Mouse (Mus musculus): ENCODE data around the gene She. TPM values are rescaled to one million over a fixed set of nuclear protein-coding genes. Genes with fewer than 3 reads are reported as not detected.
"Not testable (repeated sequence)": the region's sequence is repeated elsewhere in the genome, so short reads cannot be mapped to it uniquely, and the experiment has no call there.

She gene
- total RNA-seq, 2 experiments from 2014 or later, result 14.9 to 17.5 TPM

DNA sequence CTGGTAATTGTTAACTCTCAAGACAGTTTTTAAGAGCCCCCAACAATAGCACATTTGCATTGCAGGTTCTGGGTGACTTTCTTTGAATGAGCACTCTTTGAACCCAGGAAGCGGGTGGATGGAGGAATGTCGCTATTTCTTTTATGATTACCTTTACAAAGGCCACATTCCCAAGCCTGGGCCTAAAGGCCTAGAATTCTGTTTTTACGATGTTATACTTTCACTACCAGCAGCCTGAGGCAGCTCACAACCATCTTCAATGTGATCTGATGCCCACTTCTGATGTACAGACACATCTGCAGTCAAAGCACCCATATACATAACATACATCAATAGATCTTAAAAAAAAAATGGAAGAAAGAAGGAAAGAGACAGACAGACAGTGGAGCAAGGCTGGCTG, 32.1 kb downstream of the She start:
- DNase-seq, result not testable (repeated sequence)

DNA sequence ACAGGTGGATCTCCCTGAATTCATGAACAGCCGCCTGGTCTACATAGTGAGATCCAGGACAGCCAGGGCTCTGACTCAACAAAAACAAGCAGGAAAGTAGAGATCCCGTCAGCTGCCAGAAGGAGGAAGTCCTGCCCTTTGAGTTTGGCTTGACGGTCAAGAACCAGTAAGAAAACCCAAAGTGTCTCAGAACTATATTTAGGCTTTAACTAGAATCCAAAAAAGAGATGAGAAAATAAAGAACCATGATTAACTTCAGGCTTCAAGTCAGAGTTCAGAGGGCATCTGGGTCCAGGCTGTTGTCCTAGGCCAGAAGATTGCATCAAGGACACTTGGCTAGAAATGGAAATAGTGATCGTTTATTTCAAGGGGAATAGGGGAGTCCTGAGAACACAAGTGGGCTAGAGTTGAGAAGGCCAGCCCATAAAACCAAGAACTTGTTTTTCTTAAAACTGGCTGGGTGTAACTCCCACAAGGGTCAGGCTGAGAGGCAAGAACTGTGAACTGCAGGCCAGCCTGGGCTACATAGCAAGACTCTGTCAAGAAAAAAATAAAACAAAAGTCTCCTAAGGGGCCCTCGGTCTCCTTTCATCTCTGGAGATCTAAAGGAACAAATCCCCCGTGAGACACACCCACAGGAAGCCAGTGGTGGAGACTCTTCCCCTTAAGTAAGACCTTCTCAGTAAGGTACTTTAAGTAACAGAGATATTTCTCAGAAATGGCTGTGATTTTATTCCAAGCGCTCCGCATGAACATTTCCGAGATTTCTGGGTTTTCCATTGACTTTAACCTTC, 32.7 kb downstream of the She start:
- peak; percentile 46 for DNase-seq

DNA sequence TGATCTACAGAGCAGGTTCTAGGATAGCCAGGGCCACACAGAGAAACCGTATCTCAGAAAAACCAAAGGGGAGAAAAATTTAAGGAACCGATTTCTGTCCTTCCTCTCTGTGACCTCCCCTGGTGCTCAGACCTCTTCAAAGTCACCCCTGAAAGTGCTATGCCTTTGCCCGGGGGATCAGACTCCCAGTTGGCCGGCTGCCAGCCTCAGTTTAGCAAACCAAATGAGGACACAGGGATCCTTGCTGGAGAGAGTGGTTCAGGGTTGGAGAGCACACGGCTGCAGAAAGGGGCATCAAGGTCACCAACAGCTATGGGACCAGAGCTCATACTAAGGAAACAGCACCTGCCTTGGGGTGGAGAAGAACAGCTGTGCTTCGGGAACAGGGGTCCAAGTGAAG, 33.9 kb downstream of the She start:
- no peak for DNase-seq

DNA sequence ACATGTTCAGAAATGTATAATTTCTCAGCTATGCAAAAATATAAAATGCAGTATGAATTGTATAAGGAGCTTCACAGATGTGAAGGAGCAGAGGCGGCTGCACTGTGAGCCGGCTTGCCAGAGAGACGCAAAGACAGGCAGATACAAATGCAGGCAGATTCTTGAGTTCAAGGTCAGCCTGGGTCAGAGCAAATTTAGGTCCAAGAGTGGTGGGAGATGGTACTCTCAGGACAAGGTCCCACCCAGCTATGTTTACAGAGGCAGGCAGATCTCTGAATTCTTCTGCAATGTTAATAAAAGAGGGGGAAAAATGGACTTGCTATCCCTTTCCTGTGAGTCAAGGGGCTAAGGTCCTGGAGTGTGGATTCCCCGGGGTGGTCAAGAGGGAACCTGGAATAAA, 34.6 kb downstream of the She start:
- DNase-seq, result no peak

DNA sequence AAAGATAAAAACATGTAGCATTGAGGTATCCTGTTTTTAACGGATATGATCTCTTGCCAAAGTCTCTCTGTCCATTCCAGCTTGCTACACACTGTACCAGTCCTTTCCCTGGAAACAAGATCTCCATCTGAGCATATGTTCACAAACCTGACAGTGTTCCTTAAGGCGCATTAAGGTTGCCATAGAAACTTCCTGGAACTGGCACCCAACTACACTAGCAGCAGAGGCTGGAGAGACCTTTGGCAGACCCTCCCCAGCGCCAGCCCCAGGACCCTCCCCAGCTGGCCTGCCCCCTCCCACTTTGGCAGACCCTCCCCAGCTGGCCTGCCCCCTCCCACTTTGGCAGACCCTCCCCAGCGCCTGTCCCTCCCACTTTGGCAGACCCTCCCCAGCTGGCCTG, 36.5 kb downstream of the She start:
- no peak for DNase-seq

DNA sequence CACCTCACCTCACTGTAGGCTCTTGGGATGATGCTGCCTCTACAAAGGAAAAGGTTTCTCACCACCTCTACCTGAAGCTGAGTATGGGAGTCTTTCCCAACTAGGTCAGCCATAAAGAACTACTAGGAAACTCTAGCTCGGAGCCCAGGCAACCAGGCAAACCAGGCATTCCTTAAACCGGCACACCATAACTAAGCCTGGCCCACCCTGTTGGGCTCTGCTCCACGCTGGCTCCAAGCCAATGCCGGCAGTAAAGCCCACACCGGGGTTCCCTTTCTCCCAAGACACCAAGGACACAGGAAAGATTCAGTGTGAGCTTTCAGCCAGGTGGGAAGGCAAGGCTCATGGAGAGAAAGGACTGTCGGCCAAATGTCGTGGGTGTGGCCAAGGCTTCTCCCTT, 37.2 kb downstream of the She start:
- DNase-seq, result no peak

DNA sequence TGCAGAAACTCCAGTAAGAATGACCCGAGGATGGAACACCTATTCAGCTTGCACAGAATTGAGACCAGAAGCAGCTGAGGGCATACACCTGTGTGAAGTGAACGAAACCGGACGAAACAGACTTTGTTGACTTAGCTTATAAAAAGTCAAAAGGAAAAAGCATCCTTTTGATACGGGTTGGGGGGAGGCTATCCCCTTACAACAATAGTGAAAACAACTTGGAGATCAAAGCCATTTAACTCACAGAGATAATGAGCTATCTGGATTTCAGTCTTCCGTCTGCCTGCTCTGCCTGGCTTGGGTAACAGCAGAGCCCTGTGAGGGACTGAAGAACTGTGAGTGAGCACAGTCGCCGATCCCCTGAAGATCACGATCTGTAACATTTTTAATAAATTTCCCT, 37.8 kb downstream of the She start:
- DNase-seq, result no peak

DNA sequence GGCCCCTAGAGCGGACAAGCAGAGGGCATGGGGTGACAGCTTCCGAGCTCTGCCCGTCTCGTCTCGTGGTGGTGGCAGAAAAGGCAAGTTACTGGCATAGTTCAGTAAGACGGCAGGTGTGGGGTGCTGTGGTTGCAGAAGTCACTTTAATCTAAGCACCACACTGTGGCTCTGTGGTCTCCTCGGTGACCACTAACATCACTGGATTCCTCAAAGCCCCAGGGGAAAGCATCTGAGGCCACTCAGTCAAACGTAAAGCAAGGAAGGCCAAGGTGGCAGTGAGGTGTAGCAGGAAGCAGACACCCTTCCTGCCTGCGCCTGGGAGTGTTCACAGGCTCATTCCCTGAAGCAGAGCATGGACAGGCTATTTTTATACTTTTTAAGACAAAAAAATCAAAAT, 38.4 kb downstream of the She start:
- DNase-seq, result no peak

DNA sequence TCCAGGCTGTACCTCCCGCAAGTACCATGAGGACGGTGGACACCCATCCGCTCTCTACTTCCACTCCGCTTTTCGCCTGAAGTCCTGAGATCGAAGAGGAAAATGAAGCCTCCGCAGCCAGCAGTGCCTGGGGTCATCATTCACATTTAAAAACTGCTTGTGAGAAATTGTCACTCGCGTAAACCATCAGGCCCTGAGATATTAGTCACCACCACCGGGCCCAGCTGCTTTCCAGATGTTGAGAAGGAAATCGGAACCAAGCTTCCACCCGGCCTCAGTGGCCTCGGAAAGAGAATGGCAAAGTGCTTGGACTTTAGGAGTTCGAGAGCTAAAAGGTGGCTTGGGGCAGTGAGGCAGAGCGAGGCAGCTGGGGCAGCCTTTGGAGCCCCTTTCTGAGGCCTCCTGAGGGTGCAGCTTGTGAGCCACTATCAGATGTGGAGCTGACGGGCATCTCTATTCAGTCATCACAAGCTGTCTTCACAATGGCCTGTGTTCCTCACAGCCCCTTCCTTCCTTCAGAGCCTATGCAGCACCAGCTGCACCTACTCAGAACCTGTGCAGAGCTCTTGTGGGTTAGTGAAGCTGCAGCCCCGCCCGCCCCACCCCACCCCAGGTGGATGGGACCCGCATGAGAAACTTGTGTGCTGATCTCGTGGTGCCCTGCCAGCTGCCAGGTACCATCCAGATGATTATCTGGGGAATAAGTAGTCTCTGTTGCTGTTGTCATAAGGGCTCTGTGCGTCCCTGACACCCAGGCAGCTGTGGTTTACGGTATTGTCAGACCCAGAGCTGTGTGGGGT, 39.5 kb downstream of the She start:
- no peak for DNase-seq

DNA sequence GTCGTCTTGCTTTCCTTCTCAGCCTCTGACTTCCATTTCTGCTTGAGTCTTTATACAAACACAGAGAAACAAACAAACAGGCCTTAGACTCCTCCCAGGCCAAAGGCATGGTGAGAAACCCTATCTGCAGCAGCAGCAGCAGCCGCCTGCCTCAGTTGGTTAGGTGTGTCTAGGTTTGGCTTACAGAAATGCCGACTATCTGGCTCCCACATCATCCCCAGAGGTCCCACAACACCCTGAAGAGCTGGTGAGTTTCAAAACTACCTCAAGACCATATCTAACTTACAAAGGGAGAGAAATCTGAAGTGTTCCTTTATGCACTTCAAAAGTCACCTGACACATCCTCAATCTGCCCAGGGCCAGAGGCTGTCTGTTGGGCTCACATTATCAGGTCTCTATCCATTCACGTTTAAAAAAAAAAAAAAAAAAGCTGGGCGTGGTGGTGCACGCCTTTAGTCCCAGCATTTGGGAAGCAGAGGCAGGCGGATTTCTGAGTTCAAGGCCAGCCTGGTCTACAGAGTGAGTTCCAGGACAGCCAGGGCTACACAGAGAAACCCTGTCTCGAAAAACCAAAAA, 40.3 kb downstream of the She start:
- DNase-seq, result no peak

DNA sequence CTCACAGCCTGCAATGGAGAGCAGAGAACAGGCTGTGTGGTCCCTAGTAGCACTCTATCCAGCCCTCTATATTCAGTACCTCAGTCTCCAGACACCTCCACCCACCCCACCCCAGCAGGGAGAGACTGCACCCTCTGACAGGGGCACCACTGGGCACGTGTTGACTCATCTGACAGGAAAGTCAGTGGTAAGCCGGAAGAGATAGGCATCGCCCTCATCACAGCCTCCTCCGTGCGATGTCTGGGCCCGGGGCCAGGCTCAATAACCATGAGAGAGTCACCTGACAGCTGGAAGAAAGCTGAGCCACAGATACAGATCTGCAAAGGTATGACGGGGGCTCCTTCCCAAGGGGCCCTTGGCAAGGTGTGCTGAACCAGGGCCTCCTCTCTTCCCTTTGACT, 41.0 kb downstream of the She start:
- no peak for DNase-seq

DNA sequence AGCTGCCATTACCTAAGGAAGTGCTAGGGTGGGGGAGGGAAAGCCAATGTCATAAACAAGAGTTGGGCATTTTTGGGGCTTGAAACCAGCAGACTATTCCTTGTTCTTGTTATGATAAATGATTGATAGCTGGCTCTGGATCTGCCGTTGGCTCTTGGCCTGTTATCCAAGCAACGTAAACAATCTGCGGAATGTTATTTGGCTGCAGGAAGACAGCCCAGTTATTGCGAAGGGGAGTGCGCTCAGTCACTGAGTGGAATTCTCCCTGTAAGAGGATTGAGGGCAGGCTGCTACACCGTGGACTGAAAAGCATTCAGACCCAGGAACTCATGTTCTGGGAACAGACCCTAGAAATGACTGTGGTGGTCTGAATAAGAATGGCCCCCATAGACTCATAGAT, 41.5 kb downstream of the She start:
- DNase-seq, result no peak

DNA sequence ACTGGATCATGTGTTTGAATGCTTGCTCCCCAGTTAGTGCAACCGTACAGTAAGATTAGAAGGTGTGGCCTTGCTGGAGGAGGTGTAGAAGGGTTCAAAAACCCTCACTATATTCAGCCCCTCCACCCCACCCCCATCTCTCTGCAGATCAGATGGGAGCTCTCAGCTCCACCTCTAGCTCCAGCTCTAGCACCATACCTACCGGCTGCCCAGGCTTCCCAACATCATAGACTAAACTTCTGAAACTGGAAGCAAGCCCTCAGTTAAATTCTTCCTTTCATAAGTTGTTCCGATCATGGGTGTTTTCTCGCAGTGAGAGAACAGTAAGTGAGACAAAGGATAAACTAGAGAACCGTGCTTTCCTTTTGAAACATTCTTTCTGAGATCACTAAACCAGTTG, 42.9 kb downstream of the She start:
- no peak for DNase-seq

DNA sequence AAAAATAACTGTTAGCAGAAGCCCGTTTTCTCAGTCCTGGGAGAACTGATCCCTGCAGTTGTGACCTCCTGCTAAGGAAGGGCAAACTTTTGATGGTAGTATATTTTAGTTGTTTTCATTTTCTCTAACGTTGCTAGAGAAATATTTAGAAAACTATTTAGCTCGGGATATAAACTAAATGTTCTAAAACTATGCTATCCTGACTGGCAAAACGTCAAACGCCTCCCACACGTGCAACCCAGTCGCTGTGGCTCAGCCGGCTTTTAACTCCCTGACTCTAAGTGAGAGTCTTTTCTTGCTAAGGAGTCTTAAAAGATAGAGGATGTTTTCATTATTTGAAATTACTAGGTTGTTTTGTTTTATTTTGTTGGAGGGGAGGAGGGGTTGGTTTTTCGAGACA, 43.9 kb downstream of the She start:
- no peak for DNase-seq

DNA sequence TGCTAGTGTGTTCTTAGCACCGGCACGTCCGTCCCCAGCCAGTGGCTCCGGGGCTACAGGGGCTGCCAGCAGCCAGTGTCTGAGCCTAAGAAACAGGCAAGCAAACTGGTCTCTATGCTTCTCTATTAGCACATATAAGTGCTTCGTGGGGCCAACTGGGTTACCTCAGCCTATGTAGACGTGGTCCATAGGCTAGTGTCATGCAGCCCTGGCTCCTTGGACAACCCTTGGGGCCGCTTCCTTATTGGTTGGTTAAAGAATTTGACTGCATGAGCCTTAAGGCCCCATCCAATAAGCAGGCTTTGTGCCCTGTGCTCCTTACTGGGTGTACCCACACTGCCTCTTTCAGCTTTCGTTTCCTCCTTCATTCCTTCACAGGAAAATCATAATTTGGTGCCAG, 44.6 kb downstream of the She start:
- no peak for DNase-seq

DNA sequence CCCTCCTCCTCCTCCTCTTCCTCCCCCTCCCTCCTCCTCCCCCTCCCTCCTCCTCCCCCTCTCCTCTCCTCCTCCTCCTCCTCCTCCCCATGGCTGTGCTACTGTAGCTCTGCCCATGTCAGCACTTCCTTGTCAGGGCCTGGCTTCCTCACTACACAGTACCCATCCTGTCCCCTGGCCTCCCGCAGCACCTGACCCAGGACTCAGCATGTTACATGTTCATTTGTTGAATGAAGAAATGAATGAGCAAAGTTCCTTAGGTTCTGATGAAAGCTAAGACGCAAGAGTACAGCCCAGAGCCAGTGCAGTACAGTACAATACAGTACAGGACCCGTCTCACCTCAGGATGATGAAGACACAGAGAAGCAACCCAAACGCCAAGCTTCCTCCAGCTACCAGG, 45.3 kb downstream of the She start:
- no peak for DNase-seq

DNA sequence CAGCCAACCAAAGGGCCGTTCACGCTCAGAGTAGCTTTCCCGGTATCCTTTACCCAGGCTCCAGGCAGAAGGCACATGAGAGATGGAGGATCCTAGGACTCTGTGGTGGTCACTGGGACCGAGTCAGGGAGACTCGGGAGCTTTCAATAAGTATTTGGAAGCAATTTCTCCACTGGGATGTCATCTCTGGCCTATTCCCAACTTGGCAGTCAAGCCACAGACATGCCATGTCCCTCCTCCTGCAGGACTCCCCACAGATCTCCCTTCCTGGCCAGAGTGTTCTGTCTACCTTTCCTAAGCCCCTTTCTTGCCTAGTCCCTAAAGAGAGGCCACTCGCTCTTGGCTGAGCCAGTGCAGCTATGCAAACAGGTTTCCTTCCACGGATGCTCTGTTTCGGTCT, 46.0 kb downstream of the She start:
- no peak for DNase-seq

DNA sequence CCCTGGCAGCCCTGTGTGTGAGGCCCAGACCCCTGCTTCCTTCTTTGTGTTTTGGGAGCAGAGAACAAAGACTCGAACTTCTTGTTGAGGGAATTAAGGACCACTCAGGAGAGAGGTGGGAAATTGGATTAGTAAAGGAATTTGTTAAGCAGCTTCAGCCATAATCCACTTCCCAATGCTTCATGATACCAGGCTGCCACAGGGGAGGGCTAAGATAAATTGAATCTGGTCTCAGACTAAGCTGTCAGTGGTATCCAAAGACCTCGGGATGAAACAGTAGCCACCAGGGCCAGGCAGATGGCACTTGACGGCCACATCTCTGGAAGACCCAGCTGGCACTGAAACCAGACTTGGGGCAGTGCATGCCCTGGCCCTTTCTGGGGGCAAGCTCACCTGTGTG, 47.3 kb downstream of the She start:
- DNase-seq, result no peak

DNA sequence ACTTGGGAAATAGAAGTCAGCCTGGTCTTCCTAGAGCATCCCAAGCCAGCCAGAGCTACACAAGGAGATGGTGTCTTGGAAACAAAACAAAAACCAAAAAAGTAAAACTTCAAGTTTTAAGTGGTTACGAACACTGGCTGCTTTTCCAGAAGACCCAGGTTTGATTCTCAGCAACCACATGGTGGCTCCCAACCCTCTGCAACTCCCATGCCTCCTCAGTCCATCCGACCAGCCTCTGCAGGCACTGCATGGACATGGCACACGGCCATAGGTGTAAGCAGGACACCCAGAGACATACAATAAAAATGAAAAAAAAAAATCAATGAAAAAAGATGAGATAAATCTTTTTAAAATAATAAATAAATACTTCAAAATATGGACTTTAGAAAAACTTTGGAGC, 48.2 kb downstream of the She start:
- DNase-seq, result no peak

DNA sequence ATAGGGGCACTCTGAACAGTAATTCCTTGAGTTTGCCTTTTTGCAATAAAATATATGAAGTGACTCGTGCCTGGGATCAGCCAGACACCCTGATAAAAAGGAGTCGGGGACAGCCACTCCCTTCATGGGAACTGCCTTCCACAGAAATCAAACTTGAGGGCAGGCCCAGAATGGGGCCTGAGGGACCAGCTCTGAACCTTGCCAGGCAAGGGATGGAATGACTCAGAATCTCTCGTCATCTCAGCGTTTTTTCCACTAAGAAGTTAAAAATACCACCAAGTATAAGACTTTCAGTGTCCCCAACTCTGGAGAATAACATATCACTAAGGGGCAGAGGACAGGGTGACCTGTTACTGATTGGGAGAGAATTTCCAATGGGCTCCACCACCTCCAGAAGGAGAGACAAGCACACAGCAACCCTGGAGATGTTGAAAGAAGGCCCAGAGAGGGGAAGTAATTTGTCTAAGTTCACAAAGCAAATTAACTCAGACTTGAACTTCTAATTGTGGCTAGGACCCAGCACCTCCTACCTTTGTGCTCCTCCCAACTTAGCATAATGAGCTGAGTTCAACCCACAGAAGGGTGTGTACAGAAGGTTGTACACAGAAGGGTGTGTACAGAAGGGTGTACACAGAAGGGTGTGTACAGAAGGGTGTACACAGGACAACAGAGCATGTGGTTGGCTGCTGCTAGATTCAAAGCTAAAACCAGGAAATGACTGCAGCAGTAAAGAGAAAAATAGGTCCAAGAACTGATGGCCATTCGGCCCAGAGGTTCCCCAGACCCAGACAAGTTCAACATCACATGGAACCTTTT, 49.1 kb downstream of the She start:
- DNase-seq, result no peak

DNA sequence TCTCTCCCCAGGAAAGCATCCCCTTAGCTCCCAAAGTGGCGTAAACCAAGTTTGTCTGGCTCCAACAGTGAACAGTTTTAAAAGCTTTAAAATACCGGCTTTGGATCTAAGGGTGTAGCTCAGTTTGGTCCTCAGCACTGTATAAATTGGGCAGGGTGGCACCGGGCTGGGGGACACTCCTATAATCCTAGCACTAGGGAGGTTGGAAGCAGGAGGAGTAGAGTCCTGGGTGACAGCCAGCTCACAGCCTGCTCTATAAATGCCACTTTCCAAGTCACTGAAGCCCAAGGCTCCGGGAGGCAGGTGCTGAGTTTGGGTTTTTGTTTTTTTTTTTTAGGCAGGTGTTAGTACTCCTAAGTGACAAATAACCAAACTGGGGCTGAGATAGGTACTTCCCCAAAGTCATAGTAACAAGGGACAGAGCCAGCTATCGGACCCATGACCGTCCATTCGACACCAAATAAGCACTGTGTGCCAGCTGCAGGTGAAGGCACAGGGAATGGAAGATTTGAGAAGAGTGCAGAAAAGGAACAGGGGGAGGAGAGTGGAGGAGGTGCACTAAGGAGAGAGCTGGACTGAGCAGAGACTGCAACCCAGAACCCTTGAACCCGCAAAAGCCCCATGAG, 51.5 kb downstream of the She start:
- DNase-seq, result no peak

DNA sequence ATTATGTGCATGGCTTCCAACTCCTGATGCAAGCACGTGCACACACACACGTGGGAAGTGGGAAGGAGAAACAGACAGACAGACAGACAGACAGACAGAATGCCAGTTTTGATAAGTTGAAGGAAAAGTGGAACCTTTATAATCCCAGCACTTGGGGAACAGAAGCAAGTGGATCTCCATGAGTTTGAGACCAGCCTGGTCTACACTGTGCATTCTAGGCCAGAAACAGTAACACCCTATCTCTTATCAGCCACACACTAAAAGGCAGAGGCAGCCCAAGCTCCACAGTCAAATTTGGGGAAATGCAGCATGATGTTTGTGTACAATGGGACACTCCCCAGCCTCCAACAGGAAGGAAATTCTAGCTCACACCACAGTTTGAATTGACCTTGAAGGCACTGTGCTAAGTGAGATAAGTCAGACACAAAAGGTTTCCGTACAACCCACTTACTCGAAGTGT, 52.4 kb downstream of the She start:
- DNase-seq, result no peak
